Mouse (Mus musculus): ENCODE measurements around the gene Slc10a1. TPM values are rescaled to one million over a fixed set of nuclear protein-coding genes. Genes with fewer than 3 reads are reported as not detected.

Slc10a1 gene
- polyA plus RNA-seq, 1 experiment from 2014 or later = 0.82 TPM

DNA sequence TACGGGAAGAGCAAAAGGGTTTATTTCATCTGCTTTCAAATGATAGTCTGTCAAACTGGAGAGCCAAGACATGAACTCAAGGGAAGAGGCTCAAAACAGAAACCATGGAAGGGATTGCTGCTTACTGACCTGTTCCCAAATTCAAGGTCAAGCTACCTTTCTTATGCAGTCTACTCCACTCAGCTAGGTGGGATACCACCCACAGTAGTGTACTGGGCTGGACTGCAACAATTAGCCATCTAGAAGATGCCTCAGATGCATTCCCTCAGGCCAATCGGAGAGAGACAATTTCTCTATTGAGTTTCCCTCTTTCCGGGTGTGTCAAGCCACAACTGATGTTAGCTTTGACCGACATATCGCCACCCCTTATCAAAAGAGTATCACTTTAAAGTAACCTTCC is 47.2 kb downstream of the Slc10a1 start:
- no peak for DNase-seq (ENCODE audit: low spot score)
- 92% methylated on average over 5 of the region's 5 CpGs for whole genome bisulfite sequencing

GRCm38 (mm10) chr12:80917764-80918163 is 50.7 kb downstream of the Slc10a1 start:
- DNase-seq (ENCODE audit: low spot score) = peak; percentile 21
- WGBS = 61% methylated on average over 7 of the region's 7 CpGs

More for the DNA sequence above, 47.2 kb downstream of the Slc10a1 start:
- peaks cover 14% of the 10 kb centered on the region for H3K27me3 ChIP-seq (replicated peaks; ENCODE audit: low read depth, poor library complexity, severe bottlenecking)
- H3K4me3 ChIP-seq = no peak overlapping the region
- no peaks in the 10 kb centered on the region for H3K36me3 ChIP-seq (replicated peaks)
- no peaks in the 10 kb centered on the region for H3K9me3 ChIP-seq
- no peak overlapping the region for H3K27ac ChIP-seq (replicated peaks)
- peaks cover 9% of the 10 kb centered on the region for H3K4me1 ChIP-seq

DNA sequence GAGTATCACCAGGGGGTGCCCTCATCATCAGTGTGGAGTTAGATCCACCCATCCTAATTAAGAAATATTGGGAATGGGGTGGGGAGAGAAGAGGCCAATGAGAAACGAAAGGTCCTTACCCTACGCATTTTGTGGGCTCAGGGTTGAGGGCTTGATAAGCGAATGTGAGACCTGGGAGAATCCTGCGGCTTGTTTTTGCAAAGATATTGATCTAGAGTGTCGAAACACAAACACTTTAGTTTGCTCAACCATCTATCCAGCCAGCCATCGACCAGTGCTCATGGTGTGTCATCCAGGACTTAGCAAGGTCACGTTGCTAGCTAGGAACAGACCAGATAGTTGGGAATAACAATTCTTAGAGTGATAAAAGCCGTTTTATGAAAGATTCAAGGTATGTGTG is 58.9 kb downstream of the Slc10a1 start:
- Histone ChIP-seq H3K4me1 (no peaks in the 10 kb centered on the region), H3K4me3 (no peak overlapping the region), H3K27me3 (replicated peaks; ENCODE audit: low read depth, poor library complexity, severe bottlenecking) (no peaks in the 10 kb centered on the region), H3K36me3 (replicated peaks) (no peaks in the 10 kb centered on the region), H3K9me3 (no peaks in the 10 kb centered on the region), H3K27ac (replicated peaks) (no peak overlapping the region)
- no peak for DNase-seq (ENCODE audit: low spot score)
- 85% methylated on average over 8 of the region's 8 CpGs for WGBS

More at GRCm38 (mm10) chr12:80917764-80918163, 50.7 kb downstream of the Slc10a1 start:
- Histone ChIP-seq H3K4me3 (no peak overlapping the region), H3K27me3 (replicated peaks; ENCODE audit: low read depth, poor library complexity, severe bottlenecking) (peaks cover 6% of the 10 kb centered on the region; the same call in 1 of the 2 replicates), H3K9me3 (no peaks in the 10 kb centered on the region), H3K36me3 (replicated peaks) (no peaks in the 10 kb centered on the region), H3K4me1 (peaks cover 4% of the 10 kb centered on the region), H3K27ac (replicated peaks) (no peak overlapping the region)

Other genes starting within 250 kb of the Slc10a1 start
- 0.52 and 0.59 TPM in 2 replicates for gene Ccdc177, start 208.0 kb downstream of the Slc10a1 start, polyA plus RNA-seq (2016; fragmentation: Nextera tagmentation; extraction: Ambion mirVana)
- 13.6 and 13.8 TPM in 2 replicates for gene Susd6, start 178.2 kb downstream of the Slc10a1 start, polyA plus RNA-seq (2016; fragmentation: Nextera tagmentation; extraction: Ambion mirVana)
- 477 and 521 TPM in 2 replicates for gene Srsf5, start 23.2 kb downstream of the Slc10a1 start, polyA plus RNA-seq (2016; fragmentation: Nextera tagmentation; extraction: Ambion mirVana)
- 25.1 and 27.1 TPM in 2 replicates for gene Smoc1, start 58.1 kb upstream of the Slc10a1 start, polyA plus RNA-seq (2016; fragmentation: Nextera tagmentation; extraction: Ambion mirVana)

Data from embryonic facial prominence, embryonic 10.5 days (tissue).